Mouse (Mus musculus): ENCODE measurements around the gene Gtf3c4. TPM values are rescaled to one million over a fixed set of nuclear protein-coding genes. Genes with fewer than 3 reads are reported as not detected.
A peak's percentile ranks its signal among the peaks of the same experiment; 100 is the strongest.

Gtf3c4 gene
- 6.7 and 8.0 TPM in 2 replicates for polyA plus RNA-seq (2015; fragmentation: Nextera tagmentation; extraction: Ambion mirVana)

GRCm38 (mm10) chr2:28840222-28840951, at the start of gene Gtf3c4, which contains the start of gene Ddx31:
TSS of gene Gtf3c4 (minus strand) at chr2:28840360.
TSS of gene Ddx31 (plus strand) at chr2:28840406.
- H3K9me3 ChIP-seq = no peaks in the 10 kb centered on the region
- H3K27ac ChIP-seq (replicated peaks) = peak within 1 kb of the TSS; percentile 85
- peak within 1 kb of the TSS; percentile 97 for H3K4me2 ChIP-seq
- H3K9ac ChIP-seq = peak within 1 kb of the TSS; percentile 98
- peak; percentile 85 for ATAC-seq (ENCODE audit: extremely low read depth, insufficient number of reproducible peaks, low FRiP score, low TSS enrichment)
- no peaks in the 10 kb centered on the region for H3K27me3 ChIP-seq (replicated peaks)
- H3K36me3 ChIP-seq = peaks cover 9% of the 10 kb centered on the region
- peak within 1 kb of the TSS; percentile 91 for H3K4me3 ChIP-seq
- H3K4me1 ChIP-seq = peaks cover 58% of the 10 kb centered on the region
- WGBS = under 1% methylated on average over 63 of the region's 63 CpGs

GRCm38 (mm10) chr2:28884914-28885313, 44.8 kb upstream of the Gtf3c4 start:
- ATAC-seq (ENCODE audit: extremely low read depth, insufficient number of reproducible peaks, low FRiP score, low TSS enrichment) = no peak
- Histone ChIP-seq H3K9ac (no peak overlapping the region), H3K4me3 (no peak overlapping the region), H3K36me3 (peaks cover 76% of the 10 kb centered on the region), H3K9me3 (no peaks in the 10 kb centered on the region), H3K27me3 (replicated peaks) (no peaks in the 10 kb centered on the region), H3K4me1 (no peaks in the 10 kb centered on the region), H3K4me2 (no peak overlapping the region), H3K27ac (replicated peaks) (no peak overlapping the region)
- 90% methylated on average over 4 of the region's 4 CpGs for WGBS

- Histone ChIP-seq H3K36me3 (peaks cover 65% of the 10 kb centered on the region), H3K4me3 (no peak overlapping the region), H3K27ac (replicated peaks) (no peak overlapping the region), H3K27me3 (replicated peaks) (no peaks in the 10 kb centered on the region), H3K9ac (no peak overlapping the region), H3K9me3 (no peaks in the 10 kb centered on the region), H3K4me2 (no peak overlapping the region), H3K4me1 (no peaks in the 10 kb centered on the region)
- 77% methylated on average over 6 of the region's 6 CpGs for WGBS
- ATAC-seq (ENCODE audit: extremely low read depth, insufficient number of reproducible peaks, low FRiP score, low TSS enrichment) = no peak
These were observed 42.8 kb upstream of the Gtf3c4 start for GRCm38 (mm10) chr2:28882826-28883485.

- WGBS = 81% methylated on average over 3 of the region's 3 CpGs
- H3K4me2 ChIP-seq = no peak overlapping the region
- H3K9ac ChIP-seq = no peak overlapping the region
- H3K9me3 ChIP-seq = no peaks in the 10 kb centered on the region
- H3K4me1 ChIP-seq = no peaks in the 10 kb centered on the region
- no peak overlapping the region for H3K4me3 ChIP-seq
- peaks cover 65% of the 10 kb centered on the region for H3K36me3 ChIP-seq
- no peaks in the 10 kb centered on the region for H3K27me3 ChIP-seq (replicated peaks)
- no peak overlapping the region for H3K27ac ChIP-seq (replicated peaks)
- no peak for ATAC-seq (ENCODE audit: extremely low read depth, insufficient number of reproducible peaks, low FRiP score, low TSS enrichment)
These were observed 41.9 kb upstream of the Gtf3c4 start for GRCm38 (mm10) chr2:28882047-28882446.

GRCm38 (mm10) chr2:28881275-28881674, 41.1 kb upstream of the Gtf3c4 start:
- Histone ChIP-seq H3K4me2 (no peak overlapping the region), H3K9ac (no peak overlapping the region), H3K27me3 (replicated peaks) (no peaks in the 10 kb centered on the region), H3K4me1 (no peaks in the 10 kb centered on the region), H3K4me3 (no peak overlapping the region), H3K36me3 (peaks cover 67% of the 10 kb centered on the region), H3K9me3 (no peaks in the 10 kb centered on the region), H3K27ac (replicated peaks) (no peak overlapping the region)
- WGBS = 96% methylated on average over 3 of the region's 3 CpGs
- no peak for ATAC-seq (ENCODE audit: extremely low read depth, insufficient number of reproducible peaks, low FRiP score, low TSS enrichment)

GRCm38 (mm10) chr2:28875554-28875953, 35.4 kb upstream of the Gtf3c4 start:
- no peaks in the 10 kb centered on the region for H3K4me1 ChIP-seq
- no peak overlapping the region for H3K4me2 ChIP-seq
- H3K9ac ChIP-seq = no peak overlapping the region
- H3K4me3 ChIP-seq = no peak overlapping the region
- ATAC-seq (ENCODE audit: extremely low read depth, insufficient number of reproducible peaks, low FRiP score, low TSS enrichment) = no peak
- WGBS = 90% methylated on average over 11 of the region's 11 CpGs
- H3K36me3 ChIP-seq = peaks cover 60% of the 10 kb centered on the region
- no peak overlapping the region for H3K27ac ChIP-seq (replicated peaks)
- H3K9me3 ChIP-seq = no peaks in the 10 kb centered on the region
- no peaks in the 10 kb centered on the region for H3K27me3 ChIP-seq (replicated peaks)

- Histone ChIP-seq H3K27ac (replicated peaks) (no peak overlapping the region), H3K36me3 (peaks cover 69% of the 10 kb centered on the region), H3K27me3 (replicated peaks) (no peaks in the 10 kb centered on the region), H3K4me1 (no peaks in the 10 kb centered on the region), H3K9ac (no peak overlapping the region), H3K4me3 (no peak overlapping the region), H3K9me3 (no peaks in the 10 kb centered on the region), H3K4me2 (no peak overlapping the region)
- WGBS = 71% methylated on average over 7 of the region's 7 CpGs
- no peak for ATAC-seq (ENCODE audit: extremely low read depth, insufficient number of reproducible peaks, low FRiP score, low TSS enrichment)
These were observed 27.3 kb upstream of the Gtf3c4 start for GRCm38 (mm10) chr2:28867495-28867894.

GRCm38 (mm10) chr2:28863857-28864256, 23.7 kb upstream of the Gtf3c4 start:
- Histone ChIP-seq H3K9ac (no peak overlapping the region), H3K9me3 (no peaks in the 10 kb centered on the region), H3K4me3 (no peak overlapping the region), H3K36me3 (peaks cover 94% of the 10 kb centered on the region), H3K4me2 (no peak overlapping the region), H3K4me1 (no peaks in the 10 kb centered on the region), H3K27me3 (replicated peaks) (no peaks in the 10 kb centered on the region), H3K27ac (replicated peaks) (no peak overlapping the region)
- no peak for ATAC-seq (ENCODE audit: extremely low read depth, insufficient number of reproducible peaks, low FRiP score, low TSS enrichment)

- Histone ChIP-seq H3K9ac (no peak overlapping the region), H3K4me1 (no peaks in the 10 kb centered on the region), H3K27ac (replicated peaks) (no peak overlapping the region), H3K4me2 (no peak overlapping the region), H3K27me3 (replicated peaks) (no peaks in the 10 kb centered on the region), H3K4me3 (no peak overlapping the region), H3K36me3 (peaks cover 97% of the 10 kb centered on the region), H3K9me3 (no peaks in the 10 kb centered on the region)
- ATAC-seq (ENCODE audit: extremely low read depth, insufficient number of reproducible peaks, low FRiP score, low TSS enrichment) = no peak
- WGBS = 91% methylated on average over 8 of the region's 8 CpGs
These were observed 20.7 kb upstream of the Gtf3c4 start for GRCm38 (mm10) chr2:28860678-28861423.

- Histone ChIP-seq H3K4me3 (no peak overlapping the region), H3K36me3 (peaks cover 94% of the 10 kb centered on the region)
- no peak for ATAC-seq (ENCODE audit: extremely low read depth, insufficient number of reproducible peaks, low FRiP score, low TSS enrichment)
These were observed 19.1 kb upstream of the Gtf3c4 start for GRCm38 (mm10) chr2:28859303-28859702.

GRCm38 (mm10) chr2:28855773-28856172, 15.6 kb upstream of the Gtf3c4 start:
- Histone ChIP-seq H3K27ac (replicated peaks) (no peak overlapping the region), H3K36me3 (peaks cover 71% of the 10 kb centered on the region), H3K4me2 (no peak overlapping the region), H3K4me3 (no peak overlapping the region), H3K9ac (no peak overlapping the region), H3K4me1 (0 out of 2 replicates have a peak, but pooled peaks cover 2% of the 10 kb centered on the region), H3K27me3 (replicated peaks) (no peaks in the 10 kb centered on the region), H3K9me3 (no peaks in the 10 kb centered on the region)
- WGBS = 91% methylated on average over 2 of the region's 2 CpGs
- ATAC-seq (ENCODE audit: extremely low read depth, insufficient number of reproducible peaks, low FRiP score, low TSS enrichment) = no peak

More at GRCm38 (mm10) chr2:28859303-28859702, 19.1 kb upstream of the Gtf3c4 start:
- no peak overlapping the region for H3K4me2 ChIP-seq
- no peak overlapping the region for H3K9ac ChIP-seq
- H3K27me3 ChIP-seq (replicated peaks) = no peaks in the 10 kb centered on the region
- H3K4me1 ChIP-seq = no peaks in the 10 kb centered on the region
- H3K9me3 ChIP-seq = no peaks in the 10 kb centered on the region
- H3K27ac ChIP-seq (replicated peaks) = no peak overlapping the region
- 93% methylated on average over 4 of the region's 4 CpGs for WGBS

All from heart, embryonic 13.5 days (tissue).